12 mouse cellular contexts compared by ENCODE assay signal in genomic region chr14:57753351-57753992, GRCm38 (mm10). TPM values are rescaled to one million over a fixed set of nuclear protein-coding genes. Genes with fewer than 3 reads are reported as not detected.
DNase-seq lines count a peak whose midpoint lies in the region; ATAC-seq and TF ChIP-seq lines count a peak whose summit lies in the region.
"Had no signal": no experiment of that assay in that cellular context is flagged by ENCODE, and none has a peak within 500 bp of the region (broad histone marks: within the 10 kb centered on the region; RNA-seq: fewer than 3 reads in every experiment).

No protein-coding gene starts in this region.

- no peaks in the 10 kb centered on the region for H3K36me3 ChIP-seq in heart, embryonic 15.5 days
- no peaks in the 10 kb centered on the region for H3K36me3 ChIP-seq in G1E (replicated peaks)
- no peaks in the 10 kb centered on the region for H3K36me3 ChIP-seq in liver, adult 2 months (ENCODE audit: control insufficient read depth, insufficient read depth, low read length)

- H3K79me2 ChIP-seq in liver, adult 2 months (ENCODE audit: control insufficient read depth, insufficient read depth, low read length) = no peaks in the 10 kb centered on the region

- H3K9ac ChIP-seq in heart, embryonic 15.5 days = peak overlapping the region; percentile 29; the same call in 1 of the 2 replicates
- H3K9ac ChIP-seq in liver, adult 2 months (ENCODE audit: low read depth, low read length) = no peak overlapping the region

- H3K4me1 ChIP-seq in heart, embryonic 15.5 days (replicated peaks) = peaks cover 17% of the 10 kb centered on the region
- peaks cover 34% of the 10 kb centered on the region for H3K4me1 ChIP-seq in G1E (ENCODE audit: insufficient read depth, low read depth, low read length)
- H3K4me1 ChIP-seq in liver, adult 2 months (ENCODE audit: control insufficient read depth, insufficient read depth, low read length) = peaks cover 2% of the 10 kb centered on the region; the same call in 1 of the 2 replicates

- no peaks in the 10 kb centered on the region for H3K27me3 ChIP-seq in heart, embryonic 15.5 days
- H3K27me3 ChIP-seq in G1E (ENCODE audit: insufficient read depth, low read length) = peaks cover 3% of the 10 kb centered on the region; the same call in 1 of the 2 replicates
- no peaks in the 10 kb centered on the region for H3K27me3 ChIP-seq in liver, adult 2 months (ENCODE audit: control insufficient read depth, insufficient read depth, low read length)

- TF ChIP-seq CTCF in G1E (IDR thresholded peaks at IDR 0.05; ENCODE audit: low read depth, low read length) = no peak
- no peak for TF ChIP-seq CTCF in liver, adult 2 months (IDR thresholded peaks at IDR 0.05; ENCODE audit: low read depth, low read length)

- peak overlapping the region; percentile 43 for H3K4me2 ChIP-seq in heart, embryonic 15.5 days

- peak; percentile 78 for ATAC-seq in heart, embryonic 15.5 days (replicated peaks; ENCODE audit: insufficient number of reproducible peaks, insufficient read depth, low FRiP score, low read depth)
- peak; percentile 78 for ATAC-seq in G1E (ENCODE audit: extremely low read depth, insufficient number of reproducible peaks, low FRiP score, poor library complexity, severe bottlenecking)

- intact Hi-C loops in heart, postnatal 36 days (cut with DNase I) = no loop called here

- DNase-seq in heart, postnatal 36 days = no peak
- DNase-seq in G1E (ENCODE audit: low spot score) = peak; percentile 7
- DNase-seq in embryo, embryonic 10.5 days (ENCODE audit: low spot score) = peak; percentile 41
- DNase-seq in liver, adult 2 months (ENCODE audit: extremely low read depth, low read depth, low spot score) = no peak
- DNase-seq in thymus, postnatal 25 days = no peak
- no peak for DNase-seq in cerebellum, postnatal 36 days
- no peak for DNase-seq in ovary, postnatal 10 days (ENCODE audit: low spot score)
- DNase-seq: cerebellum, adult 2 months had no signal

- no peaks in the 10 kb centered on the region for H3K9me3 ChIP-seq in heart, embryonic 15.5 days (replicated peaks)
- no peaks in the 10 kb centered on the region for H3K9me3 ChIP-seq in G1E (replicated peaks)

- H3K27ac ChIP-seq in heart, embryonic 15.5 days = peak overlapping the region; percentile 89
- peak overlapping the region; percentile 16; the same call in 1 of the 2 replicates for H3K27ac ChIP-seq in liver, adult 2 months (replicated peaks; ENCODE audit: insufficient read depth, low read depth, low read length)

- TF ChIP-seq POLR2A in liver, adult 2 months (IDR thresholded peaks at IDR 0.05; ENCODE audit: extremely low read depth, insufficient read depth, low read length) = no peak

- H3K4me3 ChIP-seq in heart, embryonic 15.5 days = no peak overlapping the region
- no peak overlapping the region for H3K4me3 ChIP-seq in G1E (ENCODE audit: low read depth, low read length)
- no peak overlapping the region for H3K4me3 ChIP-seq in liver, adult 2 months (ENCODE audit: insufficient read depth, low read depth, low read length)

- WGBS in heart, embryonic 15.5 days = 10% methylated on average over 9 of the region's 9 CpGs
- 71% methylated on average over 9 of the region's 9 CpGs for WGBS in liver, adult 2 months

RNA-seq across cellular contexts. Expression of gene Lats2, which starts 4.7 kb away (rescaled TPM):
- 20.3 and 26.2 TPM in 2 replicates for polyA plus RNA-seq in heart, embryonic 15.5 days (2015; fragmentation: Nextera tagmentation; extraction: Ambion mirVana)
- total RNA-seq in heart, postnatal 36 days (2021) = 10 to 100 TPM; 33.3 to 38.5 TPM
- total RNA-seq in G1E (2014; fragmentation: Nextera tagmentation) (6.5 and 22.7 TPM in 2 replicates), G1E (2017) (5.8 and 5.9 TPM in 2 replicates)
- 3.5 and 4.2 TPM in 2 replicates for polyA plus RNA-seq in G1E (2012)
- total RNA-seq in liver, adult 2 months (2014; rRNA removed) = 8.6 and 9.7 TPM in 2 replicates
- polyA plus RNA-seq in liver, adult 2 months (2012; rRNA removed) = 7.6 and 8.8 TPM in 2 replicates

RNA-seq across cellular contexts. Expression of gene Gm49361, which starts 7.6 kb away (rescaled TPM):
- not detected in 2 replicates for polyA plus RNA-seq in heart, embryonic 15.5 days (2015; fragmentation: Nextera tagmentation; extraction: Ambion mirVana)
- total RNA-seq in heart, postnatal 36 days (2021) = 1 to 10 TPM in 1 of 2 experiments, not detected in 1; 2.4 TPM
- total RNA-seq in G1E (2014; fragmentation: Nextera tagmentation) (not detected in 2 replicates), G1E (2017) (not detected in 2 replicates)
- not detected in 2 replicates for polyA plus RNA-seq in G1E (2012)
- not detected in 2 replicates for total RNA-seq in liver, adult 2 months (2014; rRNA removed)
- 0.07 TPM in 1 of 2 replicates, not detected in the other for polyA plus RNA-seq in liver, adult 2 months (2012; rRNA removed)
- total RNA-seq: hematopoietic stem cell, adult 5-6 weeks had no signal
- polyA plus RNA-seq: cerebellum, adult 2 months; limb, embryonic 11.5 days; thymus, postnatal 0 days had no signal

RNA-seq across cellular contexts. Expression of gene Sap18, which starts 44.5 kb away (rescaled TPM):
- polyA plus RNA-seq in heart, embryonic 15.5 days (2015; fragmentation: Nextera tagmentation; extraction: Ambion mirVana) = 17.3 and 19.7 TPM in 2 replicates
- total RNA-seq in heart, postnatal 36 days (2021) = 10 to 100 TPM; 81.8 to 89.4 TPM
- total RNA-seq in G1E (2014; fragmentation: Nextera tagmentation) (128 and 244 TPM in 2 replicates), G1E (2017) (50.1 and 63.3 TPM in 2 replicates)
- polyA plus RNA-seq in G1E (2012) = 373 and 415 TPM in 2 replicates
- total RNA-seq in liver, adult 2 months (2014; rRNA removed) = 15.2 and 18.8 TPM in 2 replicates
- polyA plus RNA-seq in liver, adult 2 months (2012; rRNA removed) = 3.5 and 7.2 TPM in 2 replicates

Comparison
In these comparisons a context has a peak if more than half of its experiments do, and no peak if none do; other contexts are left out.
1. DNase-seq: peak in G1E (single experiment) and embryo, embryonic 10.5 days (single experiment); none in heart, postnatal 36 days (0 of 2), liver, adult 2 months (single experiment), thymus, postnatal 25 days (single experiment), cerebellum, postnatal 36 days (0 of 2) and ovary, postnatal 10 days (single experiment).